Mouse (Mus musculus): ENCODE results near the gene Itgb5. TPM values are rescaled to one million over a fixed set of nuclear protein-coding genes. Genes with fewer than 3 reads are reported as not detected.

Itgb5 gene
- total RNA-seq, 2 experiments from 2014 or later = 40.2 to 40.5 TPM

DNA sequence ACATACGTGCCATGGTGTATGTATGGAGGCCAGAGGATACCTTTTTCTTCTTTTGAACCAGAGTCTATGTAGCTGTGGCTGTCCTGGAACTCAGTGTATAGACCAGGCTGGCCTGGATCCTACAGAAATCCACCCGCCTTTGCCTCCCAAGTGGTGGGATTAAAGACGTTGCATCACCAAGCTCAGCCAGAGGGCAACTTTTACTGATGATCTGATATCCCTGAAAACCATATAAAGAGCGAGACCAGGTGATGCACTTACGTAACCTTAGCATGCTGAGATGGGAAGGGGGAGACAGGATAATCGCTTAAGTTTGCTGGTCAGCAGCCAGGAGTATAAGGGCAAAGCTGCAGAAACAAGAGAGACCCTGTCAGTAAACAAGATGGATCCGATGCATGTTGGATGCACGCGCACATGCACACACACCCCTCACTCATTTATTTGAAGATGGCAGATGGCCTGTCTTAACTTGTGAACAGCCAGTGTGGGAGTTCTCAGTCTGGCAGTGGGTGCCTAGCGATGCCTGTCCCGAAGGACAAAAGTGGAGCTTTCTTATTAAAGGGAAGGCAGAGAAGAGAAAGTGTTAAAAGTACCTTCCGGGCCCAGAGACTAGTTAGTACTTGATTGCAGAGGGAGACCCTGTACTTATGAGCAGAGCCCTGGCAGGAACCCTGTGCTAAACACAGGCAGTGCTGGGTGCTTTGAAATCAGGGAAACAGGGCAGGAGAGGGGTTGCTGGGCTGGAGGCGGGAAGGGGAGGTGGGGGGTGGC lies 41.7 kb downstream of the Itgb5 start:
- Histone ChIP-seq H3K27ac (no peak overlapping the region), H3K4me3 (no peak overlapping the region)
- TF ChIP-seq CTCF (conservative IDR thresholded peaks at IDR 0.05) = no peak
- no peak for DNase-seq (ENCODE audit: low spot score in 2 of 2)

DNA sequence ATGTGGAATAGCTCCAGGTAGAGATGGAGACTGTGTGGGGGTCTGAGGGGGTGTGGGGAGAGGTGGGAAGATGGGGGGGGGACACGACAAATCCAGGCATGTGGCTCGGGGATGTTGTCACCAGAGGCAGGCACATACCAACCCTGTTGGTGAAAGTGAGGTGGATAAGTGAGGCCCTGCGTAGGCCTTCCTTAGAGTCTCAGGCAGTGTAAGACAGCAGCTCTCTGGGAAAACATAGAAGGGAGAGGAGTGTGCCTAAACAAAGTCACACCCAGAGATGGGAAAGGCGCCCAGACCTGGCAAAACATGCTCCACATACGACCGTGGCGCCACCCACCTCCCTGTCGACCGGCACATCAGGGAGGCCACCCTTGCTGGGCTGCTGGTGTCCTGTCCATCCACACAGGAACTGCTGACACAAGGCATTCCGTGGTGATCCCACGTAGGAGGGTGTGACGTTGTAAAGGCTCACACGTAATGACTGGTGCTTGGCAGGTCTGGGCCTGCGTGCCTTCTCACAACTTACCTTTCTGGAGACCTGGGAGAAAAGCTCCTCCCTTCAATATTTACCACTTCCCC lies 42.5 kb downstream of the Itgb5 start:
- no peak for DNase-seq (ENCODE audit: low spot score in 2 of 2)
- Histone ChIP-seq H3K27ac (no peak overlapping the region), H3K4me3 (no peak overlapping the region)
- TF ChIP-seq CTCF (conservative IDR thresholded peaks at IDR 0.05) = no peak

- H3K27ac ChIP-seq = no peak overlapping the region
- no peak for DNase-seq (ENCODE audit: low spot score in 2 of 2)
- TF ChIP-seq CTCF (conservative IDR thresholded peaks at IDR 0.05) = no peak
Measured at GRCm38 (mm10) chr16:33873282-33873681, 43.8 kb downstream of the Itgb5 start.

DNA sequence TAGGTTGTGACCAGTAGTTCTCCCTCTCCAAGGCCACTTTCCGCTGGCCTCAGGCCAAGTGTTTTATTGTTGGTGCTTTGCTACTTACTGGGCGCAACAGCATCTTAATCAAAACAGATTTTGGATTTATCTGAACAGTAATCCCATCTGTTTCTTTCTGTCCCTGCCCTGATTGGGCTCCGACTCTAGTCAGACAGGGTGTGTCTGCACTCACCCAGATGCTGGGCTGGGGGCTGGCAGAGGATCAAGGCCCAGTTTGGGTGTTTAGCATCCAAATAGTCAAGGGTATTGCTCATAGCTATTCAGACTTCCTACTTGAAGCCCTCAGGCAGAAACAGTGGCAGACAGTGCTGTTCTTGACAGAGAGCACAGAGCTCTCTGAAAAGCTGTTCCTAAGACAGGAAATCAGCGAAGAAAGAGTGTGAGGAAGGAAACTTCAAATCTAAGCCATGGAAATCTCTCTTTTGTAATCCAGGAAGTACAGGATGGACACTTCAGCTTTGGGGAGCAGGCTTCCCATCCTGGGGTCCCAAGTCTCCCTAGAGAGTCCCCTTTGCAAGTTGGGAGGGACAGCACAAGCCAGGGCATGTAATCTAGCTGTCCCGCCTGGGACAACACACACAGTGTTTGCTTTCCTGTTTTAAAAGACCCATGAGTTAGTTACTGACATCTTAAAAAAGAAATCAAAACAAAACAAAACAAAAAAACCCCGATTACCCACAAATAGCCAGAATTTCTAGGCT lies 48.7 kb downstream of the Itgb5 start:
- Histone ChIP-seq H3K4me3 (no peak overlapping the region), H3K27ac (peak overlapping the region; percentile 1; the same call in 1 of the 2 replicates)
- no peak for TF ChIP-seq CTCF (conservative IDR thresholded peaks at IDR 0.05)
- DNase-seq (ENCODE audit: low spot score in 2 of 2) = no peak

More at GRCm38 (mm10) chr16:33873282-33873681, 43.8 kb downstream of the Itgb5 start:
- no peak overlapping the region for H3K4me3 ChIP-seq

GRCm38 (mm10) chr16:33879031-33879430 lies 49.6 kb downstream of the Itgb5 start:
- TF ChIP-seq CTCF (conservative IDR thresholded peaks at IDR 0.05) = peak; percentile 45
- Histone ChIP-seq H3K4me3 (no peak overlapping the region), H3K27ac (peak overlapping the region; percentile 1; the same call in 1 of the 2 replicates)
- DNase-seq (ENCODE audit: low spot score in 2 of 2) = no peak

- peak overlapping the region; percentile 1; the same call in 1 of the 2 replicates for H3K27ac ChIP-seq
- H3K4me3 ChIP-seq = no peak overlapping the region
- no peak for TF ChIP-seq CTCF (conservative IDR thresholded peaks at IDR 0.05)
- no peak for DNase-seq (ENCODE audit: low spot score in 2 of 2)
Measured at GRCm38 (mm10) chr16:33879556-33879955, 50.1 kb downstream of the Itgb5 start.

GRCm38 (mm10) chr16:33880765-33881164 lies 51.3 kb downstream of the Itgb5 start:
- no peak overlapping the region for H3K4me3 ChIP-seq
- no peak overlapping the region for H3K27ac ChIP-seq
- no peak for TF ChIP-seq CTCF (conservative IDR thresholded peaks at IDR 0.05)
- no peak for DNase-seq (ENCODE audit: low spot score in 2 of 2)

DNA sequence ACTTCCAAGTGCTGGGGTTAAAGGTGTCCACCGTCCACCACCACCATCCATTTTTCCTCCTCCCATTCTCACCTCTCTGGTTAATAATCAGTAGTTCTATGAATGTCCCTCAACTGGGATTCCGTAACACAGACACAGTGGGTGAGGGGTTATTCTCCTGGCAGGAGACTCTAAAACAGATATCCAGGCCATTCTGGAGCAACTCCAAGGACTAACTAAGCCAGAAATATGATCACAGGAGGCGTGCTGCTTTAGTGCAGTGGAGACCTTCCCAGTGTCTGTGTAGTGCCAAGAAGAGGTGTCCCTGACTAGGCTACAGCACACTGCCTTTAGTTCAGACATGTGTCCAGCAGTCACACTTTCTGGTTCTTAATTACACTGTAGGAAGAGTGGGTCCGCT lies 53.1 kb downstream of the Itgb5 start:
- TF ChIP-seq CTCF (conservative IDR thresholded peaks at IDR 0.05) = no peak
- Histone ChIP-seq H3K4me3 (no peak overlapping the region), H3K27ac (peak overlapping the region; percentile 57; the same call in 1 of the 2 replicates)
- DNase-seq (ENCODE audit: low spot score in 2 of 2) = no peak

DNA sequence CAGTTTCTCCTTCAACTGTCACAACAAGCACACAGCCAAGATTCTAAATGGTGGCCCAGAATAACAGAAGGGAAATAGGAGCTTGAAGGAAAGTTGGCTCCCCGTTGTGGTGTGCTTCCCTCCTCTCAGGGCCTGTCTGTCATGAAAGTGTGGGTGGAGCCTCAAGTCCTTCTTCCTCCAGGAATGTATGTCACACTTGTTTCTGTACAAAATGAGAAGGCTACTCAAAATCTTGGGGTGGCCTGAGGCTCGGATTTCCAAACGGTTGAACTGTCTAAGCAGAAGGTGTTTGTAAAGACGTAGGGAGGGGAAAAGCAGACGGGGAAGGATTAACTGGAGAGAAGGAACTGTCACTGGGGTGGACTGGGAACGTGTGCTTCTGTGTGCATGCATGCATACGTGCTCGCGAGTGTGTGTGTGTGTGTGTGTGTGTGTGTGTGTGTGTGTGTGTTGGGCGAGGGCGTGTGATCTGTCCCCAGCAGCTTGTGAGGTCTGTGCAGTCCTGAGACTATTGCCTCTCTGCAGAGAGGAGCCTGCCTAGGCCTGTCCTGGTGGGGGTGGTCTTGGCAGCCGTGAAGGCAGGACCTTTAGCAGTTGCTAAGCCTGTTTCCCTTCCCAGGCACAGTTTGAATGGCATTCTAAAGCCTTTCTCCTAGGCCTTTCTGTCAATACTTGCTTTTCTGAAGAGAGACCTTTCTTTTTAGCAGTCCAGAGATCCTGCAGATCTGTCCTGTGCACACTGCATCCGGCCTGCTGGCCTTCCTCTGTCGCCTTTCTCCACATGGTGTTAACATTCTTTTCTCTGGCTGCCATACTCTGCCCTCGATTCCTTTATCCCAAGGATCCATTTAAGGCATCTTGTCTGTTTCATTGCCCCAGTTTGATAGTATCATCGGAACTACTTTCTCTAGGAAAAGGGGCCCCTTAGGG lies 53.8 kb downstream of the Itgb5 start:
- no peak for TF ChIP-seq CTCF (conservative IDR thresholded peaks at IDR 0.05)
- no peak for DNase-seq (ENCODE audit: low spot score in 2 of 2)
- peak overlapping the region; percentile 57; the same call in 1 of the 2 replicates for H3K27ac ChIP-seq

GRCm38 (mm10) chr16:33884201-33884600 lies 54.7 kb downstream of the Itgb5 start:
- H3K27ac ChIP-seq = peak overlapping the region; percentile 57; the same call in 1 of the 2 replicates
- no peak for DNase-seq (ENCODE audit: low spot score in 2 of 2)
- TF ChIP-seq CTCF (conservative IDR thresholded peaks at IDR 0.05) = no peak
- no peak overlapping the region for H3K4me3 ChIP-seq

More for the DNA sequence above, 53.8 kb downstream of the Itgb5 start:
- H3K4me3 ChIP-seq = no peak overlapping the region

- H3K27ac ChIP-seq = no peak overlapping the region
- TF ChIP-seq CTCF (conservative IDR thresholded peaks at IDR 0.05) = no peak
- DNase-seq (ENCODE audit: low spot score in 2 of 2) = no peak
Measured at GRCm38 (mm10) chr16:33885021-33885471, 55.6 kb downstream of the Itgb5 start.

More at GRCm38 (mm10) chr16:33885021-33885471, 55.6 kb downstream of the Itgb5 start:
- H3K4me3 ChIP-seq = no peak overlapping the region
